Mouse (Mus musculus) forebrain, embryonic 15.5 days (tissue): Measurements from ENCODE around the gene Eml5. TPM values are rescaled to one million over a fixed set of nuclear protein-coding genes. Genes with fewer than 3 reads are reported as not detected.
A peak's percentile ranks its signal among the peaks of the same experiment; 100 is the strongest.

Experiments
- ATAC-seq: fragments of 200-750 bp; cut with Nextera tagmentation; replicated peaks from 2 replicates; pipeline ENCODE4 v1.8.0; 2017; ENCODE audit warnings: mild to moderate bottlenecking, moderate TSS enrichment, moderate library complexity
- H3K27ac ChIP-seq: fragments of 300-500 bp; sonication (generic); replicated peaks from 2 replicates; pipeline ENCODE4 v1.5.1; 2015; ENCODE audit warnings: mild to moderate bottlenecking, inconsistent platforms
- H3K27me3 ChIP-seq: fragments of 300-500 bp; sonication (generic); 2 replicates; pipeline ENCODE4 v1.6.1; 2015; ENCODE audit warnings: inconsistent platforms
- H3K36me3 ChIP-seq: fragments of 300-500 bp; sonication (generic); 2 replicates; pipeline ENCODE4 v1.6.1; 2015; ENCODE audit warnings: mild to moderate bottlenecking, inconsistent platforms
- H3K4me1 ChIP-seq: fragments of 300-500 bp; sonication (generic); 2 replicates; pipeline ENCODE4 v1.6.1; 2015; ENCODE audit warnings: inconsistent platforms
- H3K4me2 ChIP-seq: fragments of 300-500 bp; sonication (generic); replicated peaks from 2 replicates; pipeline ENCODE4 v1.6.1; 2015; ENCODE audit warnings: mild to moderate bottlenecking, inconsistent platforms
- H3K4me3 ChIP-seq: fragments of 300-500 bp; sonication (generic); 2 replicates; pipeline ENCODE4 v1.5.1; 2015; ENCODE audit warnings: mild to moderate bottlenecking, inconsistent platforms
- H3K9ac ChIP-seq: fragments of 300-500 bp; sonication (generic); replicated peaks from 2 replicates; pipeline ENCODE4 v1.6.1; 2015; ENCODE audit warnings: mild to moderate bottlenecking, inconsistent platforms
- H3K9me3 ChIP-seq: fragments of 300-500 bp; sonication (generic); 2 replicates; pipeline ENCODE4 v1.6.1; 2016; ENCODE audit warnings: inconsistent platforms
- WGBS: fragments of 180-500 bp; shearing (Covaris S2); methylation state at CpG from one replicate; pipeline ENCODE4 v1.1.7; 2015; ENCODE audit warnings: mixed read lengths; 5-methylcytosine and 5-hydroxymethylcytosine counted together
- polyA plus RNA-seq: library from polyadenylated mRNA; unstranded; fragments of >200 nt; fragmentation: Nextera tagmentation; extraction: Ambion mirVana; gene quantifications from 2 replicates; pipeline ENCODE4 v1.2.1, GENCODE M21; 2015

The Eml5 gene
- polyA plus RNA-seq, 1 experiment from 2014 or later = 19.2 TPM

DNA sequence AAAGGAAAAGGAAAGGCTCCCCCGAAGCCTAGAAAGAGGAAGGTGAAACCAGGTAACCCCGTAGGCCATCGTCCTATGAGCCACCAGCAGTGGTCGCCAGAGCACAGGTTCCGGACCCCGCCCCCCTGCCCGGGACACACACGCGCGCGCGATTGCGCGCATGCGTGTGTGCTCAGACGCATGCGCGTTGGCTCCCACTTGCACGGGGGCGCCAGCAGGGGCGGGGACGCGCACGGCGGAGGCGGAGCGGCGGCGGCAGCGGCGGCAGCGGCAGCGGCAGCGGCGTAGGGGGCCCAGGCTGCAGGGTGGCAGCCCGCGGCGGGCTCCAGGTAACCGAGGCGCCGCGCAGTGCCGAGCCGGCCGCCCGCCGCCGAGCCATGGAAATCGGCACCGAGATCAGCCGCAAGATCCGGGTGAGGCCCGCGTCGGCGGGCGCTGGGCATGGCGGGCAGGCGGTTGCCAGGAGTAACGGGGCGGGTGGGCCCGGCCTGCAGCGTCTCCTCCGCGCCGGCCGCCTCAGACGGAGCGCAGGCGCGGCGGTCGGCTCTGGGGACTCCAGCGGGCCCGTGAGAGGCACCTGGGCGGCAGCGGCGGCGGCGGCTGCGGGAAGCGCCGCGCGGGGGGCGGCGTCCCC lies 154.4 kb downstream of the Eml5 start, which contains the start of gene Zc3h14:
Zc3h14 (plus strand) TSS at position 219 of the 634 bp plus-strand sequence.
- WGBS = under 1% methylated on average over 84 of the region's 87 CpGs
- no peaks in the 10 kb centered on the region for H3K36me3 ChIP-seq

DNA sequence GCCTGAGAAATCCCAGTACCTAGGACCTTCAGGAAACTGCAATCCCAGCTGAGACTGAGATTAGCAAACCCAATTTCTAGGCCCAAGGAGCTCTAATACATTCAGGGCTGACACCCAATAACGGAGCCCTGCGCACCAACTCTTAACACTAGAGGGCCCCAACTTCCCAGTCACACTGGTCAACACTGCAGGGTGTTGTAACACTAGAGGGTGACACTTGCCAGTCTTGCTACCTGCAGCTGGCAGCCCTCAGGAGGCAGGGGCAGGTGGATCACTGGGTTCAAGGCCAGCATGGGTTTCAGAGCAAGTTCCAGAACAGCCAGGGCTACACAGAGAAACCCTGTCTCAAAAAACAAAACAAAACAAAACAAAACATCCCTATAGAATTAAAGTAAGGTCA lies 155.2 kb downstream of the Eml5 start:
- Histone ChIP-seq H3K27ac (no peak overlapping the region), H3K4me3 (no peak overlapping the region), H3K4me1 (peaks cover 35% of the 10 kb centered on the region), H3K4me2 (no peak overlapping the region), H3K27me3 (no peaks in the 10 kb centered on the region), H3K9ac (no peak overlapping the region), H3K36me3 (no peaks in the 10 kb centered on the region), H3K9me3 (no peaks in the 10 kb centered on the region)
- WGBS = 16% methylated on average over 2 of the region's 2 CpGs
- peak; percentile 44 for ATAC-seq

More for the DNA sequence above, 154.4 kb downstream of the Eml5 start, which contains the start of gene Zc3h14:
- H3K4me3 ChIP-seq = peak within 1 kb of the TSS; percentile 97
- ATAC-seq = peak; percentile 91
- H3K4me1 ChIP-seq = peaks cover 43% of the 10 kb centered on the region
- peak within 1 kb of the TSS; percentile 69 for H3K4me2 ChIP-seq
- peak within 1 kb of the TSS; percentile 96 for H3K27ac ChIP-seq
- H3K9ac ChIP-seq = peak within 1 kb of the TSS; percentile 94
- no peaks in the 10 kb centered on the region for H3K9me3 ChIP-seq
- no peaks in the 10 kb centered on the region for H3K27me3 ChIP-seq

DNA sequence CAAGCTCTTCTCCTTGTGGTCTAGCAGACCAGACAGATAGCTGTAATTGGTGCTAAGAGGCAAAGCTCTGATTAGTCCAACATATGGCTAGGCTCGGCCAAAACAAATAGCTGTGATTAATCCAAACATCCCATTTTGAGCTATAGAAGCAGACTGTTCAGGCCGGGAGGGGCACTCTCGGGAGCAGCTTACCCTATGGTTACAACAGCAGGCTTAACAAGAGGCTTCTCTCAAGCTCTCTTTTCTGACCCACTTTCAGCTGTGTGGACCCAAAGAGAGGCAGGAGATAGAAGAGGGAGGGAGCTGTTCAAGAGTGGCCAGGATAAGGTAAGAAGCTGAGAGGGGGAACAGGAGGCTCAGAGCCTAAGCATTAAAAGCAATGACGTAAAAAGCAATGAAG lies 155.7 kb downstream of the Eml5 start:
- Histone ChIP-seq H3K9me3 (no peaks in the 10 kb centered on the region), H3K4me3 (no peak overlapping the region), H3K27me3 (no peaks in the 10 kb centered on the region), H3K4me2 (no peak overlapping the region), H3K36me3 (no peaks in the 10 kb centered on the region), H3K27ac (no peak overlapping the region), H3K9ac (no peak overlapping the region), H3K4me1 (peaks cover 30% of the 10 kb centered on the region)
- 69% methylated on average over 4 of the region's 4 CpGs for WGBS
- no peak for ATAC-seq

DNA sequence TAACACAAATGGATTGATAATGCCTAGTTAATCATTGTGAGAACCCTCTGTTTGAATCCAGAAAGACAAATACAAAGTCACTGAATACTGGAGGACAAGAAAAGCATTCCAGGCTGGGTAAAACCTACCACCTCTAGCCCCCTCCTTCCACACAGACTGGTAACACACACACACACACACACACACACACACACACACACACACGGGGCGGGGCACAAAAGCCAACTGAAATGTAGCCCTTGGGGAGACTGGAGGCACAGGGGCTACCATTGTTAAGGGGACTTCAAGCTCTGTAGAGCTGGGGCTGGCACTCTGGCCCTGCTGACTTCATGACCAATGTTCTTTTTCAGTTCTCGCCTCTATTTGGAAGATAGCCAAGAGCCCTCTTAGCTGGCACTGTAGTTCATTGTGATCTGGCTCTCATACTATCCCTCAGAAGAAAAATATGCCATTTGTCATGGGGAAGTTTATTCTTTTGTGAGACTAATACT lies 160.2 kb downstream of the Eml5 start:
- Histone ChIP-seq H3K4me1 (peaks cover 18% of the 10 kb centered on the region), H3K4me2 (no peak overlapping the region)
- WGBS = 22% methylated on average over 3 of the region's 3 CpGs

DNA sequence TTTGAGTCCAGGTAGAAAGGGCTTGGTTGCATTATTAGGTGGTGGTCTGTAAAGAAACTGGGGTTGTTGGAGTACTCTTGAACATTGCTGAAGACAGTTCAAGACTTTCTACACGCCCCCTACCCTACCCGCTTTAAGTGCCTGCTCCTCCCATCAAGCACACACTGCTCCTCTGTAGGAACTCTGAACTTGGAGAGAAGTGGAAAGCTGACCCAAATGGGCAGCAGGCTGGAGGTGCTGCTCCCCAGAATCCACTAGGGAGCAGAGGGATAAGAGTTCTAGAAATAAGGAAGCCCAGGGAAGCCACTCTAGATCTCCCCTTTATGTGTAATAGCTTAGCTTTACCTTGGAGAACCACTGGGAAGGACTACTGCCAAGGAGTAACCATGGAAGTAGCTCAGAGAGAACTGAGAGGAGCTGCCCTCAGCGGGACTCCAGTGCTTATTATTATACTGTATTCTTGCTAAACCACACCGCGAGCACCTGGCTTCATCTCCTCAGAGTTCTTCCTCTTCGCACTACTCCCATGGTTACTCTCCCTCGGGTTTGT lies 163.4 kb downstream of the Eml5 start:
- 0 out of 2 replicates have a peak, but pooled peaks have one; percentile 24 for ATAC-seq
- H3K9ac ChIP-seq = peak overlapping the region; percentile 67
- no peaks in the 10 kb centered on the region for H3K9me3 ChIP-seq
- H3K27me3 ChIP-seq = 0 out of 2 replicates have a peak, but pooled peaks cover 2% of the 10 kb centered on the region
- H3K27ac ChIP-seq = no peak overlapping the region
- no peaks in the 10 kb centered on the region for H3K36me3 ChIP-seq
- H3K4me3 ChIP-seq = peak overlapping the region; percentile 54
- H3K4me2 ChIP-seq = peak overlapping the region; percentile 85
- 7% methylated on average over 7 of the region's 7 CpGs for WGBS
- peaks cover 38% of the 10 kb centered on the region for H3K4me1 ChIP-seq

More for the DNA sequence above, 160.2 kb downstream of the Eml5 start:
- Histone ChIP-seq H3K4me3 (no peak overlapping the region), H3K27me3 (0 out of 2 replicates have a peak, but pooled peaks cover 2% of the 10 kb centered on the region), H3K9ac (no peak overlapping the region), H3K36me3 (no peaks in the 10 kb centered on the region), H3K9me3 (no peaks in the 10 kb centered on the region), H3K27ac (no peak overlapping the region)
- no peak for ATAC-seq

DNA sequence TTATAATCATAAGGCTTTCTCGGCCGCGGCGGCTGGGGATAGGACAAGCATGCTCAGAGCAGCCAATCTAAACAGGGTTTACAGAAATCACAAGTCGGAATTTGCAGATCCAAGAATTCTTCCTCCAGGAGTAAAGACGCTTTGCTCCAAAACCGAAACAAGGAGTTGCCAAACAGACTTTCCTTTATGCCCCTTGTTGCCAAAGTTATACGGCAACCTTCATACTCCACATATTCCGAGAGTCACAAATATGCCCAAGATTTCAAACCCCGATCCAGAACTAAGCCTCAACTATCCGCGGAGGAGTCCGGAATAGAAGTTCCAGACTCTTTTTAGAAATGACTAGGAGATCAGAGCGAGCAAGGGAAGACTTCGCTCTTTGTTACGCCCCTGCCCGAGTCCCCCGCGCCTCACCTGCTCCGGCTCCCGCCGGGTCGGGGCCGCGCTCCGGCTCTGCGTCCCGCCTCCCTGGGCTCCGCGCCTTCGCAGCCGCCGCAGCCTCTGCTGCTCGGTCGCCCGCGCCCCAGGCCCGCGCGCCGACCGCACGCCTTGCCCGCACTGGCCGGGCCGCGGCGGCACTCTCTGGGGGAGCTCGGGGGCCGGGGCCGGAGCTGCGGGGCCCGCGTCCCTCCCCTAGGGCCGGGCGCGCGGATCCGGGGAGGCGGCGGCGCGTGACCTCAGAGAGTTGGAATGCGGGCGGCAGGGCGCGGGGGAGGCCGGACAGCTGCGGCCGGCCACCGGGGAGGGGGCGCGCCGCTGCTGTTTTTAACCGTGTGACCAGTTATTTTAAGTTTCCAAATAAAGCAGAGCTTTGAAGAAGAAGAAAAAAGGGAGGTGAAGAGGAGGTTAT lies 164.1 kb downstream of the Eml5 start, which contains the start of gene Ptpn21:
Ptpn21 (minus strand) TSS at position 455 of the 850 bp plus-strand sequence.
- ATAC-seq = peak; percentile 54
- H3K9me3 ChIP-seq = no peaks in the 10 kb centered on the region
- H3K4me2 ChIP-seq = peak within 1 kb of the TSS; percentile 85
- H3K36me3 ChIP-seq = no peaks in the 10 kb centered on the region
- H3K27ac ChIP-seq = peak within 1 kb of the TSS; percentile 9; the same call in 1 of the 2 replicates
- 0 out of 2 replicates have a peak, but pooled peaks cover 2% of the 10 kb centered on the region for H3K27me3 ChIP-seq
- peak within 1 kb of the TSS; percentile 67 for H3K9ac ChIP-seq
- peaks cover 41% of the 10 kb centered on the region for H3K4me1 ChIP-seq
- peak within 1 kb of the TSS; percentile 54 for H3K4me3 ChIP-seq
- WGBS = under 1% methylated on average over 73 of the region's 75 CpGs

Other genes starting within 250 kb of the Eml5 start
- gene Ptpn21, start 164.1 kb downstream of the Eml5 start, polyA plus RNA-seq = 5.0 and 6.7 TPM in 2 replicates
- gene Zc3h14, start 154.5 kb downstream of the Eml5 start, polyA plus RNA-seq = 126 and 127 TPM in 2 replicates
- gene Ttc8, start 19.1 kb upstream of the Eml5 start, polyA plus RNA-seq = 35.4 and 38.4 TPM in 2 replicates